Comparison of ENCODE assay signal across 8 mouse cellular contexts in genomic region chr1:154102871-154103596, GRCm38 (mm10).
DNase-seq lines count a peak whose midpoint lies in the region; ATAC-seq and TF ChIP-seq lines count a peak whose summit lies in the region.

No protein-coding gene starts in this region.

- no peak overlapping the region for H3K4me2 ChIP-seq in heart, embryonic 14.5 days (ENCODE audit: low read length)
- peak overlapping the region; percentile 31 for H3K4me2 ChIP-seq in kidney, embryonic 15.5 days
- H3K4me2 ChIP-seq in neural tube, embryonic 15.5 days = peak overlapping the region; percentile 13; the same call in 1 of the 2 replicates

- peak; percentile 35; the same call in 1 of the 2 replicates for ATAC-seq in heart, embryonic 14.5 days (ENCODE audit: insufficient number of reproducible peaks, insufficient read depth, low FRiP score, low read depth)
- peak; percentile 69 for ATAC-seq in kidney, embryonic 15.5 days (replicated peaks; ENCODE audit: low FRiP score)
- ATAC-seq in neural tube, embryonic 15.5 days (ENCODE audit: low FRiP score) = peak; percentile 94
- no peak for ATAC-seq in activated CD4-positive, CD25-positive, alpha-beta regulatory T cell, adult 4 months

- H3K9ac ChIP-seq in heart, embryonic 14.5 days (ENCODE audit: low read length) = no peak overlapping the region
- H3K9ac ChIP-seq in kidney, embryonic 15.5 days = no peak overlapping the region
- H3K9ac ChIP-seq in neural tube, embryonic 15.5 days (replicated peaks) = no peak overlapping the region

- no peak for TF ChIP-seq CTCF in spleen, adult 2 months (IDR thresholded peaks at IDR 0.05; ENCODE audit: extremely low read depth, insufficient read depth, insufficient read length, insufficient replicate concordance)

- no peak overlapping the region for H3K4me3 ChIP-seq in spleen, adult 2 months (ENCODE audit: extremely low read depth, insufficient read depth, insufficient read length)
- no peak overlapping the region for H3K4me3 ChIP-seq in embryonic facial prominence, embryonic 10.5 days
- H3K4me3 ChIP-seq in heart, embryonic 14.5 days (ENCODE audit: control insufficient read depth in 1 of 2, insufficient read depth in 1 of 2, low read depth in 1 of 2, low read length in 2 of 2) = no peak overlapping the region
- H3K4me3 ChIP-seq in kidney, embryonic 15.5 days (replicated peaks) = no peak overlapping the region
- no peak overlapping the region for H3K4me3 ChIP-seq in neural tube, embryonic 15.5 days (replicated peaks)

- WGBS in spleen, adult 2 months = 72% methylated on average over 15 of the region's 15 CpGs
- WGBS in embryonic facial prominence, embryonic 10.5 days = 51% methylated on average over 15 of the region's 15 CpGs
- 53% methylated on average over 15 of the region's 15 CpGs for WGBS in heart, embryonic 14.5 days
- WGBS in kidney, embryonic 15.5 days = 29% methylated on average over 15 of the region's 15 CpGs
- 31% methylated on average over 15 of the region's 15 CpGs for WGBS in neural tube, embryonic 15.5 days

- no peaks in the 10 kb centered on the region for H3K9me3 ChIP-seq in embryonic facial prominence, embryonic 10.5 days
- no peaks in the 10 kb centered on the region for H3K9me3 ChIP-seq in heart, embryonic 14.5 days (ENCODE audit: control insufficient read depth, low read length)
- H3K9me3 ChIP-seq in kidney, embryonic 15.5 days (replicated peaks) = no peaks in the 10 kb centered on the region
- no peaks in the 10 kb centered on the region for H3K9me3 ChIP-seq in neural tube, embryonic 15.5 days (replicated peaks)

- peaks cover 23% of the 10 kb centered on the region; the same call in 1 of the 2 replicates for H3K4me1 ChIP-seq in spleen, adult 2 months (ENCODE audit: control insufficient read depth, insufficient read depth, insufficient read length)
- H3K4me1 ChIP-seq in embryonic facial prominence, embryonic 10.5 days = peaks cover 13% of the 10 kb centered on the region
- peaks cover 4 to 16% of the 10 kb centered on the region in 2 experiments for H3K4me1 ChIP-seq in heart, embryonic 14.5 days (ENCODE audit: control insufficient read depth in 2 of 2, insufficient read depth in 2 of 2, low read length in 2 of 2)
- peaks cover 13% of the 10 kb centered on the region for H3K4me1 ChIP-seq in kidney, embryonic 15.5 days
- H3K4me1 ChIP-seq in neural tube, embryonic 15.5 days = peaks cover 6% of the 10 kb centered on the region

- no peaks in the 10 kb centered on the region for H3K36me3 ChIP-seq in spleen, adult 2 months (ENCODE audit: control insufficient read depth, insufficient read depth, low read length)
- H3K36me3 ChIP-seq in embryonic facial prominence, embryonic 10.5 days (replicated peaks) = no peaks in the 10 kb centered on the region
- no peaks in the 10 kb centered on the region for H3K36me3 ChIP-seq in heart, embryonic 14.5 days (ENCODE audit: control insufficient read depth, insufficient read depth, low read length)
- no peaks in the 10 kb centered on the region for H3K36me3 ChIP-seq in kidney, embryonic 15.5 days
- no peaks in the 10 kb centered on the region for H3K36me3 ChIP-seq in neural tube, embryonic 15.5 days

- TF ChIP-seq POLR2A in spleen, adult 2 months (IDR thresholded peaks at IDR 0.05; ENCODE audit: low read depth, low read length) = no peak

- no peak for DNase-seq in spleen, adult 2 months (ENCODE audit: low read depth in 1 of 2, low spot score in 2 of 2)
- no peak for DNase-seq in spleen, adult 12 weeks (ENCODE audit: low spot score)
- DNase-seq in embryonic facial prominence, embryonic 10.5 days (ENCODE audit: low spot score) = peak; percentile 12
- peak; percentile 77 for DNase-seq in left cerebral cortex, postnatal 4 days

- intact Hi-C loops in left cerebral cortex, postnatal 4 days (cut with DNase I) = no loop called here

- H3K27ac ChIP-seq in spleen, adult 2 months (ENCODE audit: insufficient read depth, low read length) = peak overlapping the region; percentile 89
- H3K27ac ChIP-seq in embryonic facial prominence, embryonic 10.5 days (replicated peaks) = no peak overlapping the region
- peak overlapping the region; percentile 4 to 24; a peak in 1 of 4 replicates for H3K27ac ChIP-seq in heart, embryonic 14.5 days (replicated peaks in 1 of 2; ENCODE audit: control insufficient read depth in 1 of 2, insufficient read depth in 1 of 2, low read depth in 2 of 2, low read length in 2 of 2)
- H3K27ac ChIP-seq in kidney, embryonic 15.5 days = peak overlapping the region; percentile 6; the same call in 1 of the 2 replicates
- H3K27ac ChIP-seq in neural tube, embryonic 15.5 days (replicated peaks) = peak overlapping the region; percentile 66

- no peaks in the 10 kb centered on the region for H3K27me3 ChIP-seq in spleen, adult 2 months (ENCODE audit: control insufficient read depth, insufficient read depth, low read length)
- H3K27me3 ChIP-seq in embryonic facial prominence, embryonic 10.5 days (replicated peaks; ENCODE audit: low read depth, poor library complexity, severe bottlenecking) = no peaks in the 10 kb centered on the region
- H3K27me3 ChIP-seq in heart, embryonic 14.5 days (ENCODE audit: control insufficient read depth, insufficient read depth, low read length) = no peaks in the 10 kb centered on the region
- no peaks in the 10 kb centered on the region for H3K27me3 ChIP-seq in kidney, embryonic 15.5 days
- H3K27me3 ChIP-seq in neural tube, embryonic 15.5 days (replicated peaks) = no peaks in the 10 kb centered on the region

Comparison
In these comparisons a context has a peak if more than half of its experiments do, and no peak if none do; other contexts are left out.
1. DNase-seq: peak in embryonic facial prominence, embryonic 10.5 days (single experiment) and left cerebral cortex, postnatal 4 days (single experiment); none in spleen, adult 2 months (0 of 2) and spleen, adult 12 weeks (single experiment).